Mouse (Mus musculus) ES-E14 (cell line): Measurements from ENCODE around the gene Cel. TPM values are rescaled to one million over a fixed set of nuclear protein-coding genes. Genes with fewer than 3 reads are reported as not detected.
A peak's percentile ranks its signal among the peaks of the same experiment; 100 is the strongest.

Experiments
- DNase-seq: peaks from one replicate; pipeline ENCODE4 v3.0.0-alpha.2; 2013; ENCODE audit warnings: low read depth, low spot score
- H3K27ac ChIP-seq: 2 replicates; pipeline ENCODE4 v1.5.1; 2012; ENCODE audit warnings: low read depth, mild to moderate bottlenecking, low read length, moderate library complexity, mixed read lengths; ENCODE audit not compliant: poor library complexity, insufficient read depth, severe bottlenecking
- H3K36me3 ChIP-seq: 2 replicates; pipeline ENCODE4 v1.6.1; 2012; ENCODE audit warnings: mild to moderate bottlenecking, low read length, moderate library complexity, mixed read lengths; ENCODE audit not compliant: control insufficient read depth, poor library complexity, insufficient read depth, severe bottlenecking
- H3K4me1 ChIP-seq, 2 experiments: fragments of 150-350 bp in 1 of 2; sonication (generic) in 1 of 2; 2 replicates each; pipeline ENCODE4 v1.6.1; 2012; ENCODE audit warnings: low read length in 2 of 2, mild to moderate bottlenecking in 1 of 2, mixed read lengths in 1 of 2; ENCODE audit not compliant: control insufficient read depth in 2 of 2, insufficient read depth in 2 of 2, poor library complexity in 1 of 2
- H3K4me3 ChIP-seq, 2 experiments: fragments of 150-350 bp in 1 of 2; sonication (generic) in 1 of 2; 2 replicates each; pipeline ENCODE4 v1.5.1; 2012; ENCODE audit warnings: low read length in 2 of 2, low read depth in 1 of 2, mild to moderate bottlenecking in 1 of 2, mixed read lengths in 1 of 2; ENCODE audit not compliant: insufficient read depth in 1 of 2, poor library complexity in 1 of 2, severe bottlenecking in 1 of 2
- H3K9ac ChIP-seq: 2 replicates; pipeline ENCODE4 v1.6.1; 2012; ENCODE audit warnings: low read depth, mild to moderate bottlenecking, low read length, mixed read lengths; ENCODE audit not compliant: poor library complexity, insufficient read depth, severe bottlenecking
- H3K9me3 ChIP-seq: fragments of 150-350 bp; sonication (generic); 2 replicates; pipeline ENCODE4 v1.6.1; 2012; ENCODE audit warnings: low read depth, mild to moderate bottlenecking, low read length; ENCODE audit not compliant: control insufficient read depth, insufficient read depth
- CHD2 ChIP-seq: IDR thresholded peaks from 2 replicates; pipeline ENCODE4 v1.6.1; 2014; ENCODE audit warnings: mild to moderate bottlenecking, low read depth, low read length, inconsistent platforms
- HCFC1 ChIP-seq: IDR thresholded peaks from 2 replicates; pipeline ENCODE4 v1.6.1; 2012; ENCODE audit warnings: low read length, inconsistent platforms, borderline replicate concordance; ENCODE audit not compliant: insufficient read depth
- MAFK ChIP-seq: IDR thresholded peaks from 2 replicates; pipeline ENCODE4 v1.6.1; 2014; ENCODE audit warnings: mild to moderate bottlenecking, low read depth, low read length, inconsistent platforms; ENCODE audit not compliant: insufficient read depth
- ZC3H11A ChIP-seq: IDR thresholded peaks from 2 replicates; pipeline ENCODE4 v1.6.1; 2012; ENCODE audit warnings: low read depth, mild to moderate bottlenecking, inconsistent platforms, low read length, borderline replicate concordance
- ZNF384 ChIP-seq: IDR thresholded peaks from 2 replicates; pipeline ENCODE4 v1.6.1; 2012; ENCODE audit warnings: low read depth, low read length, inconsistent platforms
- in situ Hi-C, 2 experiments: fragments of 600-800 bp; cut with MboI; formaldehyde crosslinking; loops; one replicate each; pipeline ENCODE4 v1.15.1; 2025; ENCODE audit warnings: low sequenced_read_pairs in 2 of 2, inconsistent platforms in 1 of 2; ENCODE audit not compliant: unreplicated experiment in 2 of 2
- total RNA-seq: library from RNA; depleted of rRNA; stranded (reverse); fragments of 300-350 nt; gene quantifications from 2 replicates; pipeline ENCODE4 v1.2.3, GENCODE M21; 2012

Cel gene
- total RNA-seq, 1 experiment = not detected

GRCm38 (mm10) chr2:28527436-28528353, 35.5 kb downstream of the Cel start:
- H3K9ac ChIP-seq = no peak overlapping the region; the same call in 1 of the 2 replicates
- no peak overlapping the region for H3K27ac ChIP-seq
- peaks cover 5 to 25% of the 10 kb centered on the region in 2 experiments; a peak in 3 of 4 replicates for H3K4me1 ChIP-seq
- no peak overlapping the region for H3K4me3 ChIP-seq
- TF ChIP-seq CHD2 = no peak
- TF ChIP-seq ZNF384 = no peak
- no peak for TF ChIP-seq ZC3H11A
- no peak for TF ChIP-seq HCFC1
- no peak for TF ChIP-seq MAFK
- DNase-seq = no peak
- H3K36me3 ChIP-seq = no peaks in the 10 kb centered on the region
- in situ Hi-C loops = no loop called here
- H3K9me3 ChIP-seq = no peaks in the 10 kb centered on the region

- Histone ChIP-seq H3K36me3 (no peaks in the 10 kb centered on the region; the same call in 1 of the 2 replicates), H3K9me3 (no peaks in the 10 kb centered on the region), H3K9ac (no peak overlapping the region), H3K4me3 (peak overlapping the region; percentile 0 to 22; a peak in 1 of 4 replicates), H3K4me1 (peaks cover 5 to 25% of the 10 kb centered on the region in 2 experiments; a peak in 3 of 4 replicates), H3K27ac (no peak overlapping the region)
- TF ChIP-seq MAFK = no peak
- no peak for TF ChIP-seq ZC3H11A
- TF ChIP-seq CHD2 = no peak
- no peak for TF ChIP-seq ZNF384
- no peak for TF ChIP-seq HCFC1
- no peak for DNase-seq
- in situ Hi-C loops = no loop called here
Observed at GRCm38 (mm10) chr2:28525943-28526876, 37.0 kb downstream of the Cel start.

- in situ Hi-C loops = no loop called here
- peak overlapping the region; percentile 50; the same call in 1 of the 2 replicates for H3K27ac ChIP-seq
- no peak overlapping the region for H3K9ac ChIP-seq
- no peaks in the 10 kb centered on the region for H3K9me3 ChIP-seq
- no peak for TF ChIP-seq CHD2
- no peak for TF ChIP-seq HCFC1
- no peak for TF ChIP-seq ZC3H11A
- TF ChIP-seq MAFK = peak; percentile 82
- TF ChIP-seq ZNF384 = no peak
- H3K4me3 ChIP-seq = peak overlapping the region in 1 of 2 experiments; percentile 22; a peak in 1 of 4 replicates
- no peaks in the 10 kb centered on the region; the same call in 1 of the 2 replicates for H3K36me3 ChIP-seq
- peaks cover 5 to 28% of the 10 kb centered on the region in 2 experiments; a peak in 3 of 4 replicates for H3K4me1 ChIP-seq
- DNase-seq = no peak
Observed at GRCm38 (mm10) chr2:28525219-28525942, 37.8 kb downstream of the Cel start.

- H3K9me3 ChIP-seq = no peaks in the 10 kb centered on the region
- H3K4me1 ChIP-seq = peaks cover 5 to 29% of the 10 kb centered on the region in 2 experiments; a peak in 3 of 4 replicates
- H3K36me3 ChIP-seq = no peaks in the 10 kb centered on the region; the same call in 1 of the 2 replicates
- H3K9ac ChIP-seq = no peak overlapping the region
- TF ChIP-seq ZC3H11A (no peak), ZNF384 (no peak), CHD2 (no peak), MAFK (no peak), HCFC1 (no peak)
- no peak overlapping the region for H3K27ac ChIP-seq
- no peak for DNase-seq
- no peak overlapping the region for H3K4me3 ChIP-seq
- in situ Hi-C loops = no loop called here
Observed at GRCm38 (mm10) chr2:28524406-28524805, 38.8 kb downstream of the Cel start.
